Mouse (Mus musculus): Measurements from ENCODE around the gene Orm2. TPM values are rescaled to one million over a fixed set of nuclear protein-coding genes. Genes with fewer than 3 reads are reported as not detected.

The Orm2 gene
- polyA plus RNA-seq, 1 experiment from 2014 or later, result not detected

GRCm38 (mm10) chr4:63402558-63402957 is 40.3 kb downstream of the Orm2 start:
- Histone ChIP-seq H3K4me2 (ENCODE audit: low read length) (peak overlapping the region; percentile 67), H3K4me3 (replicated peaks; ENCODE audit: low read depth, low read length) (peak overlapping the region; percentile 19), H3K9ac (ENCODE audit: low read depth, low read length) (peak overlapping the region; percentile 49), H3K4me1 (replicated peaks; ENCODE audit: insufficient read depth, low read length) (peaks cover 37% of the 10 kb centered on the region), H3K27ac (peak overlapping the region; percentile 85), H3K9me3 (replicated peaks; ENCODE audit: low read length) (no peaks in the 10 kb centered on the region), H3K36me3 (ENCODE audit: insufficient read depth, low read length) (0 out of 2 replicates have a peak, but pooled peaks cover 2% of the 10 kb centered on the region), H3K27me3 (ENCODE audit: insufficient read depth, low read length) (no peaks in the 10 kb centered on the region)
- no peak for DNase-seq (ENCODE audit: low spot score)
- TF ChIP-seq CTCF (IDR thresholded peaks at IDR 0.05; ENCODE audit: low read depth), result no peak
- WGBS, result 29% methylated on average over 6 of the region's 6 CpGs
- peak; percentile 18; the same call in 1 of the 2 replicates for ATAC-seq (replicated peaks; ENCODE audit: low FRiP score, low read depth)

GRCm38 (mm10) chr4:63403040-63403959 is 41.1 kb downstream of the Orm2 start, which contains the start of gene Akna:
Gene Akna, minus strand, starts transcription at chr4:63403354.
- H3K27ac ChIP-seq, result peak within 1 kb of the TSS; percentile 85
- peaks cover 37% of the 10 kb centered on the region for H3K4me1 ChIP-seq (replicated peaks; ENCODE audit: insufficient read depth, low read length)
- DNase-seq (ENCODE audit: low spot score) (peak; percentile 97), ATAC-seq (replicated peaks; ENCODE audit: low FRiP score, low read depth) (peak; percentile 88)
- peak within 1 kb of the TSS; percentile 19 for H3K4me3 ChIP-seq (replicated peaks; ENCODE audit: low read depth, low read length)
- no peak; the same call in 1 of the 2 replicates for TF ChIP-seq CTCF (IDR thresholded peaks at IDR 0.05; ENCODE audit: low read depth)
- H3K9me3 ChIP-seq (replicated peaks; ENCODE audit: low read length), result no peaks in the 10 kb centered on the region
- peak within 1 kb of the TSS; percentile 67 for H3K4me2 ChIP-seq (ENCODE audit: low read length)
- H3K36me3 ChIP-seq (ENCODE audit: insufficient read depth, low read length), result no peaks in the 10 kb centered on the region
- peak within 1 kb of the TSS; percentile 49 for H3K9ac ChIP-seq (ENCODE audit: low read depth, low read length)
- H3K27me3 ChIP-seq (ENCODE audit: insufficient read depth, low read length), result no peaks in the 10 kb centered on the region
- WGBS, result 6% methylated on average over 16 of the region's 17 CpGs

GRCm38 (mm10) chr4:63404205-63404604 is 42.0 kb downstream of the Orm2 start:
- H3K27ac ChIP-seq, result peak overlapping the region; percentile 85; the same call in 1 of the 2 replicates
- 0 out of 2 replicates have a peak overlapping the region, but pooled peaks have one; percentile 49 for H3K9ac ChIP-seq (ENCODE audit: low read depth, low read length)
- no peak overlapping the region for H3K4me3 ChIP-seq (replicated peaks; ENCODE audit: low read depth, low read length)
- H3K4me1 ChIP-seq (replicated peaks; ENCODE audit: insufficient read depth, low read length), result peaks cover 38% of the 10 kb centered on the region
- 41% methylated on average over 7 of the region's 7 CpGs for WGBS
- no peak for TF ChIP-seq CTCF (IDR thresholded peaks at IDR 0.05; ENCODE audit: low read depth)
- no peak for ATAC-seq (replicated peaks; ENCODE audit: low FRiP score, low read depth)
- peak overlapping the region; percentile 67 for H3K4me2 ChIP-seq (ENCODE audit: low read length)
- H3K27me3 ChIP-seq (ENCODE audit: insufficient read depth, low read length), result no peaks in the 10 kb centered on the region
- H3K36me3 ChIP-seq (ENCODE audit: insufficient read depth, low read length), result no peaks in the 10 kb centered on the region
- H3K9me3 ChIP-seq (replicated peaks; ENCODE audit: low read length), result no peaks in the 10 kb centered on the region
- DNase-seq (ENCODE audit: low spot score), result no peak

GRCm38 (mm10) chr4:63405051-63405450 is 42.8 kb downstream of the Orm2 start:
- no peaks in the 10 kb centered on the region for H3K9me3 ChIP-seq (replicated peaks; ENCODE audit: low read length)
- no peaks in the 10 kb centered on the region for H3K27me3 ChIP-seq (ENCODE audit: insufficient read depth, low read length)
- H3K27ac ChIP-seq, result no peak overlapping the region
- no peak overlapping the region for H3K4me3 ChIP-seq (replicated peaks; ENCODE audit: low read depth, low read length)
- H3K4me1 ChIP-seq (replicated peaks; ENCODE audit: insufficient read depth, low read length), result peaks cover 42% of the 10 kb centered on the region
- H3K36me3 ChIP-seq (ENCODE audit: insufficient read depth, low read length), result no peaks in the 10 kb centered on the region
- no peak overlapping the region for H3K9ac ChIP-seq (ENCODE audit: low read depth, low read length)
- no peak for ATAC-seq (replicated peaks; ENCODE audit: low FRiP score, low read depth)
- WGBS, result 12% methylated on average over 7 of the region's 7 CpGs
- H3K4me2 ChIP-seq (ENCODE audit: low read length), result no peak overlapping the region
- TF ChIP-seq CTCF (IDR thresholded peaks at IDR 0.05; ENCODE audit: low read depth), result no peak
- DNase-seq (ENCODE audit: low spot score), result no peak

DNA sequence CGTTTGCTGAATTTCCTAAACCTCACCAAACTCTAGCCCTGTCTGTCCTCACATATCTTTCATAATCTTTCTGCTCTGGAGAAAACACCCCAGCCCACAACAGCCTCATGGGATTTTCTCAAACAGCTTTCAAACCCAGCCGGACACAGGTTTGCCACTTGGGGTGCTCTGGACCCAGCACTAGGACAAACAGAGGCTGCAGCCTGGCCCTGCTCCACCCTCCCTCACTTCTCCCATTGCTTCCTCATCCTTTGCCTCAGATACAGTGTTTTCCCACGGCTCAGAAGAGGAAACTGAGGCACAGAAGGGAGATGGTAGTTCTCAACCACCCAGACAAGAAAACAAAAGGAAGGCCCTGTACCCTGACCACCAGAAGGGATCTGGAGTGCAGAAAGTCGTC is 43.4 kb downstream of the Orm2 start:
- Histone ChIP-seq H3K4me2 (ENCODE audit: low read length) (no peak overlapping the region), H3K27ac (no peak overlapping the region), H3K9me3 (replicated peaks; ENCODE audit: low read length) (no peaks in the 10 kb centered on the region), H3K9ac (ENCODE audit: low read depth, low read length) (no peak overlapping the region), H3K4me1 (replicated peaks; ENCODE audit: insufficient read depth, low read length) (peaks cover 43% of the 10 kb centered on the region), H3K36me3 (ENCODE audit: insufficient read depth, low read length) (no peaks in the 10 kb centered on the region), H3K27me3 (ENCODE audit: insufficient read depth, low read length) (no peaks in the 10 kb centered on the region), H3K4me3 (replicated peaks; ENCODE audit: low read depth, low read length) (no peak overlapping the region)
- no peak for TF ChIP-seq CTCF (IDR thresholded peaks at IDR 0.05; ENCODE audit: low read depth)
- DNase-seq (ENCODE audit: low spot score) (no peak), ATAC-seq (replicated peaks; ENCODE audit: low FRiP score, low read depth) (no peak)
- WGBS, result 44% methylated on average over 4 of the region's 4 CpGs

DNA sequence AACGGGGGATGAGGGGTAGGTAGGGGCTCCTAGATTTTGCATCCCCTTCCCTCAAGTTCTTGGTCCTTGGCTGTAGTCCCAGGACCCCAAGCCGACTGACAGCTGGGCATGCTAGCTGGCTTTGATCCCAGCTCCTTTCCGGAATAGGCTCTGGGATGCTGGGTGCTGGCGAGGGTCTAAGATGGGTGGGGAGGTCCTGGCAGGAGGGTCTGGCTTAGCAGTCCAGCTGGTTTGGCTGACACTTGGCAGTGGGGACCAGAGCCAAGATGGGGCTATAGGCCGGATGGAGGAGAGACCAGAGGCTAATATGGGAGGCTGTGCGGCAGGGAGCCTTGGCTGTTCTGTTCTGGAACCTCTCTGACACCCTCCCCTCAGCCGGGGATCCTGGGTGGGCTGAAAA is 46.0 kb downstream of the Orm2 start:
- H3K4me1 ChIP-seq (replicated peaks; ENCODE audit: insufficient read depth, low read length), result peaks cover 32% of the 10 kb centered on the region
- no peaks in the 10 kb centered on the region for H3K9me3 ChIP-seq (replicated peaks; ENCODE audit: low read length)
- no peak overlapping the region for H3K9ac ChIP-seq (ENCODE audit: low read depth, low read length)
- no peak overlapping the region for H3K4me2 ChIP-seq (ENCODE audit: low read length)
- 48% methylated on average over 7 of the region's 7 CpGs for WGBS
- no peak for TF ChIP-seq CTCF (IDR thresholded peaks at IDR 0.05; ENCODE audit: low read depth)
- ATAC-seq (replicated peaks; ENCODE audit: low FRiP score, low read depth), result no peak
- H3K27ac ChIP-seq, result no peak overlapping the region
- no peak for DNase-seq (ENCODE audit: low spot score)
- no peaks in the 10 kb centered on the region for H3K36me3 ChIP-seq (ENCODE audit: insufficient read depth, low read length)
- no peak overlapping the region for H3K4me3 ChIP-seq (replicated peaks; ENCODE audit: low read depth, low read length)
- no peaks in the 10 kb centered on the region for H3K27me3 ChIP-seq (ENCODE audit: insufficient read depth, low read length)

Measured in kidney, postnatal 0 days (tissue).